Mouse (Mus musculus) neural tube, embryonic 14.5 days (tissue): ENCODE measurements around the gene Ptprc. TPM values are rescaled to one million over a fixed set of nuclear protein-coding genes. Genes with fewer than 3 reads are reported as not detected.

Experiments
- ATAC-seq: fragments of 200-750 bp; cut with Nextera tagmentation; 2 replicates; pipeline ENCODE4 v1.8.0; 2017; ENCODE audit warnings: low read depth, mild to moderate bottlenecking, moderate TSS enrichment, moderate library complexity
- H3K27ac ChIP-seq: fragments of 300-500 bp; sonication (generic); 2 replicates; pipeline ENCODE4 v1.5.1; 2014; ENCODE audit warnings: low read depth, mild to moderate bottlenecking, control low read depth, low read length, moderate library complexity, mixed read lengths
- H3K27me3 ChIP-seq: fragments of 300-500 bp; sonication (generic); 2 replicates; pipeline ENCODE4 v1.6.1; 2014; ENCODE audit warnings: low read length; ENCODE audit not compliant: control insufficient read depth, insufficient read depth
- H3K36me3 ChIP-seq: fragments of 300-500 bp; sonication (generic); 2 replicates; pipeline ENCODE4 v1.6.1; 2014; ENCODE audit warnings: low read length, mixed read lengths; ENCODE audit not compliant: control insufficient read depth, insufficient read depth
- H3K4me1 ChIP-seq: fragments of 300-500 bp; sonication (generic); 2 replicates; pipeline ENCODE4 v1.6.1; 2014; ENCODE audit warnings: low read length; ENCODE audit not compliant: control insufficient read depth, insufficient read depth
- H3K4me2 ChIP-seq: fragments of 300-500 bp; sonication (generic); 2 replicates; pipeline ENCODE4 v1.6.1; 2014; ENCODE audit warnings: mild to moderate bottlenecking, low read depth, low read length, control low read depth
- H3K4me3 ChIP-seq: fragments of 300-500 bp; sonication (generic); 2 replicates; pipeline ENCODE4 v1.5.1; 2014; ENCODE audit warnings: low read depth, low read length, control low read depth, mixed read lengths
- H3K9ac ChIP-seq: fragments of 300-500 bp; sonication (generic); replicated peaks from 2 replicates; pipeline ENCODE4 v1.6.1; 2014; ENCODE audit warnings: low read depth, mild to moderate bottlenecking, control low read depth, low read length, mixed read lengths
- H3K9me3 ChIP-seq: fragments of 300-500 bp; sonication (generic); 2 replicates; pipeline ENCODE4 v1.6.1; 2016; ENCODE audit warnings: low read length; ENCODE audit not compliant: control insufficient read depth
- WGBS: fragments of 180-500 bp; shearing (Covaris S2); extraction: QIAGEN DNeasy Blood & Tissue Kit; methylation state at CpG from one replicate; pipeline ENCODE4 v1.1.7; 2014; 5-methylcytosine and 5-hydroxymethylcytosine counted together
- polyA plus RNA-seq: library from polyadenylated mRNA; unstranded; fragments of >200 nt; fragmentation: Nextera tagmentation; extraction: Ambion mirVana; gene quantifications from 2 replicates; pipeline ENCODE4 v1.2.1, GENCODE M21; 2014

Gene Ptprc
- polyA plus RNA-seq, 1 experiment from 2014 or later = 0.51 TPM

DNA sequence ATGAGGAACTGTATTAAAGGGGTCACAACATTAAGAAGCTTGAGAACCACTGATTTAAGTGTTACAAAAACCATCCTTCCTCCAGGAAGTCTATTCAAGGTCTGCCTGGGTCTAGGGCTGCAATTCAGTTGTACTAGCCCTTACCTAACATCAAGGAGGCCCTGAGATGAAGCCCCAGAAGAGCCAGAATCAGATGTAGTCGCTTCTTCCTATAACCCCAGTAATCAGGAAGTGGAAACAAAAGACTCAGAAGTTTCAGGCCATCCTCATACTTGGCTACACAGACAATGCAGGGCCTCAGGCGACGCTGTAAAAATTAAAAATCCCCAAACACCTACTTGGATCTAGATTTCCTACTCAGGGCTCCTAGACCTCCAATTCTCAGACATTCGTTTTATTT, 37.8 kb downstream of the Ptprc start:
- H3K9ac ChIP-seq = no peak overlapping the region
- WGBS = 96% methylated on average over 4 of the region's 4 CpGs
- H3K4me2 ChIP-seq = no peak overlapping the region
- H3K36me3 ChIP-seq = no peaks in the 10 kb centered on the region
- no peaks in the 10 kb centered on the region for H3K9me3 ChIP-seq
- ATAC-seq = no peak
- H3K4me3 ChIP-seq = no peak overlapping the region
- no peak overlapping the region for H3K27ac ChIP-seq
- no peaks in the 10 kb centered on the region for H3K27me3 ChIP-seq
- H3K4me1 ChIP-seq = 0 out of 2 replicates have a peak, but pooled peaks cover 8% of the 10 kb centered on the region

DNA sequence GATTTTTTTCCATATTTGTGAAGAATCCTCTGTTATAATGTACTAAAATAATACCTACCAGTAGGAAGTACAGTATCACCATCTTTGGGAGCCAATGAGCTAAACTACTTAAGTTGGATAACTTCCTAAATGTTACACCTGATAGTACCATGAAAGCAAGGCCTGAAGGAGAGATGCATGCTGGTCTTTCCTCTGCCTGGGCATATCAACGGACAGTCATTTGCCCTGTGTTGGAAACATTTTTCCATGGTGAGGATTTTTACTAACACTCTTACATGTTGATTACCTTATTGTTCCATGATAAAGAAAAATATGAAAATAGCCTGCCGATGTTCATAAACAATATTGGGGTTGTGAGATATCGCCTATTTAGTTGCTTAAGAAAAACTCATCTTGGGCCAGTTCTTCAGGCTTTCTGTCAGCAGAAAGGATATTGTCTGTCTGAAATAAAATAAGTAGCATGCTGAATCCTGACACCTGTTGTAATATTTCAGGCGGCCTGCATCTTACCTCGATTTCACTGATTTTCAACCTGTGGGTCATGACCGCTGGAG, 38.4 kb downstream of the Ptprc start:
- Histone ChIP-seq H3K36me3 (no peaks in the 10 kb centered on the region), H3K27me3 (no peaks in the 10 kb centered on the region), H3K27ac (no peak overlapping the region), H3K4me1 (0 out of 2 replicates have a peak, but pooled peaks cover 8% of the 10 kb centered on the region), H3K4me2 (no peak overlapping the region), H3K9me3 (no peaks in the 10 kb centered on the region), H3K4me3 (no peak overlapping the region), H3K9ac (no peak overlapping the region)
- ATAC-seq = no peak
- 95% methylated on average over 6 of the region's 6 CpGs for WGBS

DNA sequence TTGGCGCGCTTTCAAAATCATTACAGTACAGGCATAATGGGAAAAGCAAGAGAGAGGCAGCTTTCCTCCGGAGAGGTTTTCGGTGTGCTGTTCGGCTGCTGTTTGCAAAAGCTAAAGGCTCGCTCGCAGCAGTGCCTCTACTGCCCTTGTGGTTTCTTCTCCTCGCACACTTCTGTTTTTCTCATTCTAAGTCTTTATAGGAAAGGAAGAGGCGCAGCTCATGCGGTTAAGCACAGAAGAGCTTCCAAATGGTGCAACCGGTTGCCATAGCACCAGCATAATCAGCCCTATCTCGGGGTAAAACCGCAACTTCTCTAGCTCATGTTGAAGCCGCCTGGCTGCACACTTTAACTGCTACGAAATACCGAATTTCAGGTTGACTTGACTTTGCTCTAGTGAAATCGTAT, 39.1 kb downstream of the Ptprc start:
- Histone ChIP-seq H3K27ac (peak overlapping the region; percentile 57), H3K4me1 (0 out of 2 replicates have a peak, but pooled peaks cover 8% of the 10 kb centered on the region), H3K9ac (peak overlapping the region; percentile 25; the same call in 1 of the 2 replicates), H3K36me3 (no peaks in the 10 kb centered on the region), H3K4me2 (peak overlapping the region; percentile 54), H3K27me3 (no peaks in the 10 kb centered on the region), H3K4me3 (peak overlapping the region; percentile 29), H3K9me3 (no peaks in the 10 kb centered on the region)
- WGBS = 10% methylated on average over 17 of the region's 17 CpGs
- peak; percentile 89 for ATAC-seq

DNA sequence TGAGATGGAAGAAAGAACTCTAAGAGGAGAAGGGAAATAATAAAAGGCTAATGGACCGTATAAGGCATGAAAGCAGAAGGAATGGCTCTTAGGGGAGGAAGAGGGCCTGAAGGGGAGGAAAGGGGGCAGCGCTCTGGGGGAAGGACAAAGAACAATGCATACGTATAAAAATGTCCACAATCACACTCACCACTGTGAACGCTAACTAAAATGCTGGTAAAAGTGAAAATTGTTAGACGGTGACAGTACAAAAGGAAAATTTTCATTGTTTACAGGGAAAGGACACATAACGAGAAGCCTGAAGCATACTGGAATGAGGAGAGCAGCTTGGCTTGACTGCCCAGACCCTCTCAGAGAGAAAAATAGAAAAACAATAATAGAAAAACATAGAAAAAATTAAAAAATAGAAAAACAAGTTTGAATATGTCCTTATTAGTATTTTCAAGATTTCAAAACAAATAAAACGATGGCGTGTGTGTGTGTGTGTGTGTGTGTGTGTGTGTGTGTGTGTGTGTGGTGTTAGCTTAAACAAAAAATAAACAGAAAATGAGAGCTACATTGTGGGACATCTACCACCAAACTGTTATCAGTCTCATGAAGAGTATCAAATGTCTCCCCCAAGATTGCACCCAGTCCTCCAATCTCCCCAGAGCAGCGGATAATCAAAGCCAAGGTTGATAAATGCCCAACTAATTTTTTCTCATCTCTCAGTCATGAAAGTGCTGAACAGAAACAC, 39.7 kb downstream of the Ptprc start:
- peak overlapping the region; percentile 54 for H3K4me2 ChIP-seq
- H3K36me3 ChIP-seq = no peaks in the 10 kb centered on the region
- peak overlapping the region; percentile 57 for H3K27ac ChIP-seq
- 27% methylated on average over 9 of the region's 9 CpGs for WGBS
- peak overlapping the region; percentile 25; the same call in 1 of the 2 replicates for H3K9ac ChIP-seq
- peak overlapping the region; percentile 29 for H3K4me3 ChIP-seq
- H3K4me1 ChIP-seq = 0 out of 2 replicates have a peak, but pooled peaks cover 8% of the 10 kb centered on the region
- no peaks in the 10 kb centered on the region for H3K27me3 ChIP-seq
- H3K9me3 ChIP-seq = no peaks in the 10 kb centered on the region
- peak; percentile 53; the same call in 1 of the 2 replicates for ATAC-seq

DNA sequence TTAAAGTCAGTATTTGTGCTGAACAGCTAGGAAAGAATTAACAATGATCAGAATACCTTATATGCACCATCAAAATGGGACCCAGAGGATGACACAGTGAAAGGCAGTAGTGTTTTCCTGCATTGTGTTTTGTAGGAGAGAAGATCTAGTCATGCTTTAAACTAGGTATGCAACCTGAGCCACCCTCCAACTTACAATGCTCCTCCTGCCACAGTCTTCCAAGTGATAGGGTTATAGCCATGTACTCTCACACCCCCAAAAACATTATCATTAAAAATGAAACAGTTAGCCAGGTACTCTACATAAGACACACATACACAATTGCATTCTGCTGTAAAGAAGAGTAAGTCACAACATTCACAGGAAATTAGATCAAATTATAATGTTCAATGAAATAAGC, 40.4 kb downstream of the Ptprc start:
- H3K27ac ChIP-seq = no peak overlapping the region
- H3K4me2 ChIP-seq = no peak overlapping the region
- H3K27me3 ChIP-seq = no peaks in the 10 kb centered on the region
- H3K9me3 ChIP-seq = no peaks in the 10 kb centered on the region
- ATAC-seq = no peak
- H3K4me3 ChIP-seq = no peak overlapping the region
- 0 out of 2 replicates have a peak, but pooled peaks cover 8% of the 10 kb centered on the region for H3K4me1 ChIP-seq
- H3K9ac ChIP-seq = no peak overlapping the region
- H3K36me3 ChIP-seq = no peaks in the 10 kb centered on the region

DNA sequence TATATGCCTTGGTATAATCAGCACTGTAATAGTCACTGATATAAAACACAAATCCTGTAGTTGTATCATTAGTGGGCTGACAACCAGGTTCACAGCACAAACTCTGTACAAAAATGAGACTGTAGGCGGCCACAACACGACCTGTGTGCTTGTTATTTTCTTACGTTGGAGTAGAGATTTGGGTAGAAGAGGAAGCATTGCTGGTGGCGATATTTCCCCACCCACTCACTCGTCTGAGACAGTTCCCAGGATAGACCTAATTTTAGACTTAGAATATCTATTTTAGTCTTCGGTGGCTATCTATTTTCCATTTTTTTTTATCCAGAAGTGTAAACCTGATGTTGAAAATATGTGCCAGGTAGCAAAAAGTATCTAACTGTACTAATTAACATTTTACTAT, 41.2 kb downstream of the Ptprc start:
- Histone ChIP-seq H3K4me1 (0 out of 2 replicates have a peak, but pooled peaks cover 8% of the 10 kb centered on the region), H3K27me3 (no peaks in the 10 kb centered on the region), H3K4me2 (no peak overlapping the region), H3K9me3 (no peaks in the 10 kb centered on the region), H3K27ac (no peak overlapping the region), H3K4me3 (no peak overlapping the region), H3K36me3 (no peaks in the 10 kb centered on the region), H3K9ac (no peak overlapping the region)
- 86% methylated on average over 6 of the region's 6 CpGs for WGBS
- ATAC-seq = no peak

DNA sequence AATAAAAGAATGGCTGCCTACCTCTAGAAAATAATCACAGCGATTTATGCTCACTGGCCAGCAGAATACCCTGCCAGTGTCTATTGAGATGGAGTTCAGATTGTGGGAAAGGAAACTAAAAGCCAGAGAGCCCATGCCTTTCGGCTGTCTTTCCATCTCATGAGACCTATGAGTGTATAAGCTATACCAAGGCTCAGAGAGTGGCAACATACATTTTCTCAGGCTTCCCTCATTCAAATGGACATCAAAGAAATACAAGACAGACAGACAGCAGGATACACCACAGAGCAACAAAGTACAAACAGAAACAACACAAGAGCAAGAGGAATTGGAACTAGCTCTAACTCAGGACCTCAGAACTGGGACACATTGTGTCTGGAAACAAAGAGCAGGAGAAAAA, 43.8 kb downstream of the Ptprc start:
- Histone ChIP-seq H3K36me3 (no peaks in the 10 kb centered on the region), H3K27me3 (no peaks in the 10 kb centered on the region), H3K9me3 (no peaks in the 10 kb centered on the region), H3K4me3 (no peak overlapping the region), H3K9ac (no peak overlapping the region), H3K27ac (no peak overlapping the region), H3K4me2 (no peak overlapping the region), H3K4me1 (0 out of 2 replicates have a peak, but pooled peaks cover 8% of the 10 kb centered on the region)
- no peak for ATAC-seq
- WGBS = 73% methylated on average over 2 of the region's 2 CpGs

DNA sequence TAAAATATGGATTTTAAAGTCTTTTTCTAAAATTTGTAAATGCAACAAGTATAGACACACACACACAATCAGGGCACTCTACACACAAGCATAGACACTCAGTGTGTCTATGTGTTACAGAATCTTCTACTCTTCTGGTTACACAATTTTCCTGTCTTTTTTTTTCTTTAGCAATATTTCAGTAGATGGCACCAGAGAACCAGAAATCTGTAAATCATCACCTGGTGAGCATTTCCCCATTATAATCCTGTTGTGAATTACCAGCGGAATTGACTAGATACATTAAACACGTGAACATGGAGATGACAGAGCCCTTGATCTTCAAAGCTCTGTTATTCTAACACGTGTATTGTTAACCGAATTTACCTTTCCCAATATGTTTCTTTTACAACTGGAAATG, 45.4 kb downstream of the Ptprc start:
- Histone ChIP-seq H3K27me3 (no peaks in the 10 kb centered on the region), H3K4me2 (no peak overlapping the region), H3K4me3 (no peak overlapping the region), H3K27ac (no peak overlapping the region), H3K36me3 (no peaks in the 10 kb centered on the region), H3K9me3 (no peaks in the 10 kb centered on the region), H3K9ac (no peak overlapping the region), H3K4me1 (no peaks in the 10 kb centered on the region)
- 48% methylated on average over 4 of the region's 4 CpGs for WGBS
- no peak for ATAC-seq

DNA sequence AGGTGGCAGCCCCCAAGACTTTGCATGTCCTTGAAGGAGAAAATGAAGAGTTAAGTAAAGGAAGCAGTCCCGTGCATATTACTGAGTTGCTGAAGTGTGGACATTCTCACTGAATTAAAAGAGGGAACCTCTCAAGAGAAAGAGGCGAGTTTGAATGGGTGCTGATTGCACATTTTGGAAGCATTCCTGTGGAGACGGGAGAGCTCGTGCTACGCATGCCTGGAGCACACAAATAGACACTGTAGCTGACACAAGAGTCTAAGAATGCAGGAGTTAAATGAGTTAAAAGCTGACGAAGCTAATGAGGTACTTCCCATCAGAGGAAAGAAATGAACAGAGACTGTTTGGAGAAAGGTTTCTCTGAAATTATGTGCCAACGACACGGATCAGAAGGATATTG, 48.7 kb downstream of the Ptprc start:
- Histone ChIP-seq H3K4me2 (no peak overlapping the region), H3K9me3 (no peaks in the 10 kb centered on the region), H3K4me3 (no peak overlapping the region), H3K36me3 (no peaks in the 10 kb centered on the region), H3K9ac (no peak overlapping the region), H3K27me3 (no peaks in the 10 kb centered on the region), H3K27ac (no peak overlapping the region), H3K4me1 (no peaks in the 10 kb centered on the region)
- no peak for ATAC-seq
- 65% methylated on average over 8 of the region's 8 CpGs for WGBS
